Mouse (Mus musculus): ENCODE data around the gene Fchsd2. TPM values are rescaled to one million over a fixed set of nuclear protein-coding genes. Genes with fewer than 3 reads are reported as not detected.

The Fchsd2 gene
- polyA plus RNA-seq, 1 experiment from 2014 or later, result 33.1 TPM

GRCm38 (mm10) chr7:101067521-101067920, 25.1 kb upstream of the Fchsd2 start:
- H3K4me3 ChIP-seq (ENCODE audit: low read depth, low read length), result no peak overlapping the region
- H3K36me3 ChIP-seq (ENCODE audit: control insufficient read depth, insufficient read depth, low read length), result no peaks in the 10 kb centered on the region
- no peaks in the 10 kb centered on the region for H3K4me1 ChIP-seq (ENCODE audit: control insufficient read depth, insufficient read depth, low read length)
- no peak for ATAC-seq (ENCODE audit: insufficient number of reproducible peaks, insufficient read depth, low FRiP score, low read depth)
- WGBS, result 81% methylated on average over 2 of the region's 2 CpGs
- no peak overlapping the region for H3K27ac ChIP-seq (ENCODE audit: low read length)
- H3K9me3 ChIP-seq (ENCODE audit: control insufficient read depth, low read depth, low read length), result no peaks in the 10 kb centered on the region
- no peak overlapping the region for H3K9ac ChIP-seq (replicated peaks; ENCODE audit: low read depth, low read length)
- H3K4me2 ChIP-seq (replicated peaks; ENCODE audit: low read depth, low read length), result no peak overlapping the region
- no peaks in the 10 kb centered on the region for H3K27me3 ChIP-seq (ENCODE audit: control insufficient read depth, insufficient read depth, low read length)

GRCm38 (mm10) chr7:101069271-101069670, 23.4 kb upstream of the Fchsd2 start:
- H3K36me3 ChIP-seq (ENCODE audit: control insufficient read depth, insufficient read depth, low read length), result no peaks in the 10 kb centered on the region
- no peak overlapping the region for H3K4me2 ChIP-seq (replicated peaks; ENCODE audit: low read depth, low read length)
- no peak overlapping the region for H3K27ac ChIP-seq (ENCODE audit: low read length)
- no peak overlapping the region for H3K4me3 ChIP-seq (ENCODE audit: low read depth, low read length)
- ATAC-seq (ENCODE audit: insufficient number of reproducible peaks, insufficient read depth, low FRiP score, low read depth), result no peak
- WGBS, result 71% methylated on average over 6 of the region's 6 CpGs
- H3K4me1 ChIP-seq (ENCODE audit: control insufficient read depth, insufficient read depth, low read length), result no peaks in the 10 kb centered on the region
- no peaks in the 10 kb centered on the region for H3K9me3 ChIP-seq (ENCODE audit: control insufficient read depth, low read depth, low read length)
- no peaks in the 10 kb centered on the region for H3K27me3 ChIP-seq (ENCODE audit: control insufficient read depth, insufficient read depth, low read length)
- no peak overlapping the region for H3K9ac ChIP-seq (replicated peaks; ENCODE audit: low read depth, low read length)

- ATAC-seq (ENCODE audit: insufficient number of reproducible peaks, insufficient read depth, low FRiP score, low read depth), result no peak
- Histone ChIP-seq H3K27me3 (ENCODE audit: control insufficient read depth, insufficient read depth, low read length) (no peaks in the 10 kb centered on the region), H3K9me3 (ENCODE audit: control insufficient read depth, low read depth, low read length) (no peaks in the 10 kb centered on the region), H3K4me3 (ENCODE audit: low read depth, low read length) (no peak overlapping the region), H3K36me3 (ENCODE audit: control insufficient read depth, insufficient read depth, low read length) (no peaks in the 10 kb centered on the region), H3K4me1 (ENCODE audit: control insufficient read depth, insufficient read depth, low read length) (no peaks in the 10 kb centered on the region), H3K27ac (ENCODE audit: low read length) (no peak overlapping the region), H3K9ac (replicated peaks; ENCODE audit: low read depth, low read length) (no peak overlapping the region), H3K4me2 (replicated peaks; ENCODE audit: low read depth, low read length) (no peak overlapping the region)
- WGBS, result 16% methylated on average over 4 of the region's 4 CpGs
Measured at GRCm38 (mm10) chr7:101070406-101070805, 22.3 kb upstream of the Fchsd2 start.

GRCm38 (mm10) chr7:101071020-101071419, 21.6 kb upstream of the Fchsd2 start:
- Histone ChIP-seq H3K27me3 (ENCODE audit: control insufficient read depth, insufficient read depth, low read length) (no peaks in the 10 kb centered on the region), H3K4me3 (ENCODE audit: low read depth, low read length) (no peak overlapping the region), H3K4me2 (replicated peaks; ENCODE audit: low read depth, low read length) (no peak overlapping the region), H3K4me1 (ENCODE audit: control insufficient read depth, insufficient read depth, low read length) (no peaks in the 10 kb centered on the region), H3K36me3 (ENCODE audit: control insufficient read depth, insufficient read depth, low read length) (no peaks in the 10 kb centered on the region), H3K27ac (ENCODE audit: low read length) (no peak overlapping the region), H3K9ac (replicated peaks; ENCODE audit: low read depth, low read length) (no peak overlapping the region), H3K9me3 (ENCODE audit: control insufficient read depth, low read depth, low read length) (no peaks in the 10 kb centered on the region)
- 35% methylated on average over 6 of the region's 6 CpGs for WGBS
- no peak for ATAC-seq (ENCODE audit: insufficient number of reproducible peaks, insufficient read depth, low FRiP score, low read depth)

- Histone ChIP-seq H3K4me1 (ENCODE audit: control insufficient read depth, insufficient read depth, low read length) (no peaks in the 10 kb centered on the region), H3K9me3 (ENCODE audit: control insufficient read depth, low read depth, low read length) (no peaks in the 10 kb centered on the region), H3K4me3 (ENCODE audit: low read depth, low read length) (no peak overlapping the region), H3K27ac (ENCODE audit: low read length) (no peak overlapping the region), H3K9ac (replicated peaks; ENCODE audit: low read depth, low read length) (no peak overlapping the region), H3K36me3 (ENCODE audit: control insufficient read depth, insufficient read depth, low read length) (no peaks in the 10 kb centered on the region), H3K4me2 (replicated peaks; ENCODE audit: low read depth, low read length) (no peak overlapping the region), H3K27me3 (ENCODE audit: control insufficient read depth, insufficient read depth, low read length) (no peaks in the 10 kb centered on the region)
- no peak for ATAC-seq (ENCODE audit: insufficient number of reproducible peaks, insufficient read depth, low FRiP score, low read depth)
- 62% methylated on average over 12 of the region's 12 CpGs for WGBS
Measured at GRCm38 (mm10) chr7:101072123-101072740, 20.4 kb upstream of the Fchsd2 start.

- 56% methylated on average over 8 of the region's 8 CpGs for whole genome bisulfite sequencing
- Histone ChIP-seq H3K4me3 (ENCODE audit: low read depth, low read length) (no peak overlapping the region), H3K9ac (replicated peaks; ENCODE audit: low read depth, low read length) (no peak overlapping the region), H3K4me1 (ENCODE audit: control insufficient read depth, insufficient read depth, low read length) (no peaks in the 10 kb centered on the region), H3K36me3 (ENCODE audit: control insufficient read depth, insufficient read depth, low read length) (no peaks in the 10 kb centered on the region), H3K4me2 (replicated peaks; ENCODE audit: low read depth, low read length) (no peak overlapping the region), H3K27ac (ENCODE audit: low read length) (no peak overlapping the region), H3K27me3 (ENCODE audit: control insufficient read depth, insufficient read depth, low read length) (no peaks in the 10 kb centered on the region), H3K9me3 (ENCODE audit: control insufficient read depth, low read depth, low read length) (no peaks in the 10 kb centered on the region)
- ATAC-seq (ENCODE audit: insufficient number of reproducible peaks, insufficient read depth, low FRiP score, low read depth), result no peak
Measured at GRCm38 (mm10) chr7:101074170-101074767, 18.4 kb upstream of the Fchsd2 start.

GRCm38 (mm10) chr7:101083562-101084166, 9.0 kb upstream of the Fchsd2 start:
- Histone ChIP-seq H3K4me2 (replicated peaks; ENCODE audit: low read depth, low read length) (no peak overlapping the region), H3K27ac (ENCODE audit: low read length) (no peak overlapping the region), H3K9ac (replicated peaks; ENCODE audit: low read depth, low read length) (no peak overlapping the region), H3K9me3 (ENCODE audit: control insufficient read depth, low read depth, low read length) (no peaks in the 10 kb centered on the region), H3K4me1 (ENCODE audit: control insufficient read depth, insufficient read depth, low read length) (no peaks in the 10 kb centered on the region), H3K36me3 (ENCODE audit: control insufficient read depth, insufficient read depth, low read length) (no peaks in the 10 kb centered on the region), H3K4me3 (ENCODE audit: low read depth, low read length) (no peak overlapping the region), H3K27me3 (ENCODE audit: control insufficient read depth, insufficient read depth, low read length) (no peaks in the 10 kb centered on the region)
- no peak for ATAC-seq (ENCODE audit: insufficient number of reproducible peaks, insufficient read depth, low FRiP score, low read depth)
- WGBS, result 57% methylated on average over 9 of the region's 9 CpGs

- no peaks in the 10 kb centered on the region for H3K9me3 ChIP-seq (ENCODE audit: control insufficient read depth, low read depth, low read length)
- H3K4me2 ChIP-seq (replicated peaks; ENCODE audit: low read depth, low read length), result no peak overlapping the region
- H3K9ac ChIP-seq (replicated peaks; ENCODE audit: low read depth, low read length), result no peak overlapping the region
- H3K27me3 ChIP-seq (ENCODE audit: control insufficient read depth, insufficient read depth, low read length), result no peaks in the 10 kb centered on the region
- 65% methylated on average over 4 of the region's 4 CpGs for WGBS
- no peaks in the 10 kb centered on the region for H3K4me1 ChIP-seq (ENCODE audit: control insufficient read depth, insufficient read depth, low read length)
- no peak overlapping the region for H3K27ac ChIP-seq (ENCODE audit: low read length)
- H3K4me3 ChIP-seq (ENCODE audit: low read depth, low read length), result no peak overlapping the region
- no peak for ATAC-seq (ENCODE audit: insufficient number of reproducible peaks, insufficient read depth, low FRiP score, low read depth)
- H3K36me3 ChIP-seq (ENCODE audit: control insufficient read depth, insufficient read depth, low read length), result no peaks in the 10 kb centered on the region
Measured at GRCm38 (mm10) chr7:101084816-101085456, 7.7 kb upstream of the Fchsd2 start.

All from stomach, embryonic 14.5 days (tissue).